Mouse (Mus musculus): Measurements from ENCODE around the gene B4galnt2.
"Not testable (repeated sequence)": the region's sequence is repeated elsewhere in the genome, so short reads cannot be mapped to it uniquely, and the experiment has no call there.

Gene B4galnt2

DNA sequence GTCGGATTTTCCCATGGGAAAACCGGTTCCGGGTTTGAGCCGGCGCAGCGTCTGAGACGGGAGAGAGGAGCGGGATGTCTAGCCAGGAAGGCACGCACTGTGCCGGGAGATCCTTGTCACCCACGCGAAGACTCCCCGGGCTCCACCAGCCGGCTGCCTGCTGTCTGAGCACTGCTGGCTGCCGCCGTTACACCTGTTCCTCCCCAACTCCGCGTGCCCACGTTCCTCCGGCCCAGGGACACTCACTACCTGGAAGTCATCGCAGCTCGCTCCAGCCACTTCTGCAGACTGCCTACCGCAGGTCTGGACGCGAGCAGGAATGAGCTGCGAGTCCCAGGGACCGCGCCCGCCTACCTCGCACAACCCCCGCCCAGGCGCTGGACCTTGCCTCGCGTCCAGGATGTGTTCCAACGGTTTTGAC lies at the start of gene B4galnt2:
TSS of gene B4galnt2 (minus strand) at position 321 of the 421 bp plus-strand sequence.
- in situ Hi-C loops (cut with MboI; ENCODE audit: low sequenced_read_pairs), result no loop called here

DNA sequence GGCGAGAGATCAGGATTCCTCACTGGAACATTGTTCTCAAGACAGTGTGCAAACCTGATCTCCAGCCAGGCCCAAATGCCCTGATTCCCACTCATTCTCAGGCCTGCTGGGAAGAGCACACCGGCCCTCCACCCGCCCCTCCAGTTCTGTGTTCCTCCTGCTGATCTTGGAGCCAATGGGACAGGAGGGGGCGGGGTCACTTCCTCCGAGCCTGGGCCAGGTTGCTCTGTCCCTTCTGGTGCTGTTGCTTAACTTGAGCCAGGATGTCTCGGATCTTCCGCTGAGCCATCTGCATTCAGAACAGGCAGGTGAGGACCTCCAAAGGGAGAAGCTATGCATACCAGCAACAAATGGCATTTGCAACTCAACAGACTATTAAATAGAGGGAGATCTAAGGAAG lies 48.6 kb upstream of the B4galnt2 start:
- in situ Hi-C loops (cut with MboI; ENCODE audit: low sequenced_read_pairs), result no loop called here

DNA sequence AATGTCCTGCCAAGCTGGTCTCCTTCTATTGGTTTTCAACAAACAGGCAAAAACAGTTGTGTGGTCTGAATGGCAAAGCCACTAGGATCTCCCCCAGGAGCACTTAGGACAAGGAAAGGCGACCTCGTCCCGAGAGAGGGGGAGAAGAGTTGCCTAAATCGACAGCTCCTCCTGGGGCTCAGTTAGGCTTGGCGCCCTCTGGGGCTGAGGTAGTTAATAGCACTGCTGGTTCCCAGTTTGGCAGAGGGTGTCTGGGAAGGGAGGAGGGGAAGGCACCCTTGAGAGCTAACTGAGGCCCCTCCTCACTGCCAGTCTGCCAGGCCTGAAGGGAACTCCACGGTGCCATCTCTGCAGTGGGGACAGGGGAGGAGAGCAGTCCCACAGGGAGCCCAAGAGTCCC lies 44.5 kb upstream of the B4galnt2 start:
- in situ Hi-C loops (cut with MboI; ENCODE audit: low sequenced_read_pairs), result no loop called here

DNA sequence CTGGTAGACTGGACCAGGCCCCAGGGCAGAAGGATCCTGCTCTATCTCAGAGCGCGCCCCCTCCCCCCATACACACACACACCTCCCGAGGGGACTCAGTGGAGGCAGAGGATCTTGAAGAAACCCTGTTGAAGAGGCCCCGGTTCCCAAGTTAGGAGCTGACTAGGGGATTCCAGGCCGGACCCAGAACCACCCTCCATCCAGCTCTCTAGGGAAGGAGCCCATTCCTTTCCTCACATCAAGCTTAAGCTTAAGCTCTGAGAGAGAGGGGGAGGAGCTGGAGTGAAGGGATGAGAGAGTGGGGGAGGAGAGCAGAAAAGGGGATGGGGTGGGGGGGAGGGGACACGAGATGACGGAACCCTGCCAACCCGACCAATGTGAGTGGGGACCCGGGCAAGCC lies 43.6 kb upstream of the B4galnt2 start:
- in situ Hi-C loops (cut with MboI; ENCODE audit: low sequenced_read_pairs), result no loop called here

DNA sequence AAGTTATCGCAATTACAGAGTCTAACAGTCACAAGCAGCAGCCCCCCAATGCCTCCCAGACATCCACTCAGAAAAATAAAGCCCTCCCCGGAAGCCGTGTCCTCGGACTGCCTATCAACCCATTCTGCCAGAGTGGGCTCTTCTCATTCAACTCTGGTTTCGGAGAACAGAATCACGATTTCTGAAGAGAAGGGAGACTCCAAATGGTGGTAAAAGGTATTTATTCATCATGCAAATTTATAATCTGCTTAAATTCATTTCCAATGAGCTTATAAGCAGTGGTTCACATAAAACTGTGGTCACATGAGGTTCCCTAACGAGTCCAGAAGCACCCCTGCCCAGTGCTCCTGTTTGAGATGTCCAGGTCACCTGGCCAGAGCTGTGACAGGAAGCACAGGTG lies 42.7 kb upstream of the B4galnt2 start:
- in situ Hi-C loops (cut with MboI; ENCODE audit: low sequenced_read_pairs), result no loop called here

DNA sequence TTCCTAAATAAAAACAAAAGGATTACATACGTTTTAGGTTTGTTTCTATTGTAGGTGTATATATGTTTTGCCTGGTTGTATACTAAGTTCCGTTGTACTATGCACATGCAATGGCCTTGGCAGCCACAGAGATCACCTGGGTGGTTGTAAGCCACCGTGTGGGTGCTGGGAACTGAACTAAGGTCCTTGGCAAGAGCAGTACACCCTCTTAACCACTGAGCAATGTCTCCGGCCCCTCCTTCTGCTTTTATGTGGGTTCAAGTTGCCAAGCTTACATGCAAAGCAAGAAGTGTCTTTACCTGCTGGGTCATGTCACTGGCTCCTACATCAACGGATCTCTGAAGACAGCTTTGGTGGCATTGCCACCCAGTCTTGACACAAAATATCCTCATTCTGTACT lies 38.6 kb upstream of the B4galnt2 start:
- in situ Hi-C loops (cut with MboI; ENCODE audit: low sequenced_read_pairs), result no loop called here

DNA sequence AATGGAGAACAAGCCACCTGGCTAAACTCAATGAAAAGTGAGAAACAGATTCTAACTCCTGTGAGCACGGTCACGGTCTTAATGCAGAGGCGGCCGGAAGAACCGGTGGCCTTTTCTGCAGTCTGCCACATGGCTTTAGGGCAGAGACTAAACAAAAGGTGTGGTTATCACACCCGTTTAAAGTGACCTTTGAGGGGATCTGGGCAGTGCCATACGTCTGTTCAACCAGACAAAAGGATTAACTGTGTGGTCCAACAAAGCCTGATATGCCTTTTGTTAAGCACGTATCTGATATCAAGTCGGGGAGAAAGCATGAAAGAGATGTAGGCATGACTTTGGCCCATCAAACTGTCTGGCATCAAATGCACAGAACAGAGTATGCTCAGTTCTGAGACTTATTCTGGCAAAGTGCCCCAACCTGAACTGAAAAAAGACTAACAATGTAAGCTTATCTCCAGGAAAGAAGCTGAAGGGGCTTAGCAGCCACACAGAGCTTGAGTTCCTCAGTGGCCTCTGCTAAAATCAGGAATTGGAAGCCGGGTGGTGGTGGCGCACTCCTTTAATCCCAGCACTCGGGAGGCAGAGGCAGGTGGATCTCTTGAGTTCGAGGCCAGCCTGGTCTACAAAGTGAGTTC lies 31.3 kb upstream of the B4galnt2 start:
- in situ Hi-C loops (cut with MboI; ENCODE audit: low sequenced_read_pairs), result no loop called here

DNA sequence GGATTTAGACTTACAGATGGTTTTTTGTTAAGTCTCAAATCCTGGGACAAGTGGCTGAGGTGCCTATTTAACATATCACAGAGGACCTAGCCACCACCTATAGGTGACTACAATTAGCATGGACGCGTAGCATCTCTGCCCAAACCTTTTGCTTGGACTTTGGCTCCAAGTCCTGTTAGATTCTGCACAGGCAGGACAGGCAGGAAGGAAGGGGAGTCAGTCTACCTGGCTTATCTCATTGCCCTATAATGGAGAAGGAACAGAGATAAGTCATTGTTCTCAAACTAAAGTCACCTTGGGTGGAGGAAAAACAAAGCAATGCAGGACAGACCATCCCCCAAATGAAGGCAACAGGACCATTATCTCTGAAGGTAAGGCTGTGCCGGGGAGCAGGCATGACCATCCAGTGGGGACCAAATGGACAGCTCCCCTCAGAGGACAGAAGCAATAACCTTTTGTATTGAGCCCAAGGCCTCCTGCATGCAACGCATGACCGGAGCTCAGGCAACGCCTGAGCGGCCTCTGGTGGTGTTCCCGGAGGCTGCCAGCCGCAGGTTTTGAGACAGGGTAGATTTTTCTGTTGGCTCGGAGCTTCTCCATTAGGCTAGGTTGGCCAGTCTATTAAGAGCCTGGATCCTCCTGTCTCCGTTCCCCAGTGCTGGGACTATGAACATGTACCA lies 25.3 kb upstream of the B4galnt2 start:
- in situ Hi-C loops (cut with MboI; ENCODE audit: low sequenced_read_pairs), result no loop called here

DNA sequence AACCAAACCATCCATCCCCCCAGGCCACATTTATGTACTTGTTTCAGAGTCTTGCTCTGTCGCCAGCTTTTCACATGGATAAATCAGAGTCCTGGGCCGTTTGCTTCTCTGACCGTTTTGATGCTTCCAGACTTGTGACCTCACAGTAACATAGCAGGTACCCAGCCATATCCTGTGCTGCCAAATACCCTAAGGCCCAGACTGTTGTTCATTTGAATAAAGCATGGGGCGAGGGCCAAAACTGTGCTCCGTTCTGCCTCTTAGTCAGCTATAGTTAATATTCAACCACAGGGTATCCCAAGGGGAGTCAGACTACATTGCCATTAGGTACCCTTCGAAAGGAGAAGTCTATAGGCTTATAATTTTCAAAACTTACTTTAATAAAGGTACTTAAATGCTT lies 21.7 kb upstream of the B4galnt2 start:
- in situ Hi-C loops (cut with MboI; ENCODE audit: low sequenced_read_pairs), result no loop called here

DNA sequence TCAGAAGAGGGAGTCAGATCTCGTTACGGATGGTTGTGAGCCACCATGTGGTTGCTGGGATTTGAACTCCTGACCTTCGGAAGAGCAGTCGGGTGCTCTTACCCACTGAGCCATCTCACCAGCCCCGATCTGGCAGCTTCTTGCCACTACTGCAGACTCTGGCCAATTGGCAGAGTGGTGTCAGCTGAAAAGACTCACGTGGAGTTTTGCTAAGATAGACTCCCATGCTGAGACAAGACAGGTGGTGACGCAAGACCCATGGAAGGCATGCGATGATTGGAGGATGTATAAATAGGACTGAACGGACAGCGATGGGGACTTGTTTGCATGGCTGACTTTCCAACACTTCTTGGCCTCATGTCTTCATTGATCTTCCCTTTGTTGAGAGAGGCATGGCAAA lies 17.5 kb upstream of the B4galnt2 start:
- in situ Hi-C loops (cut with MboI; ENCODE audit: low sequenced_read_pairs), result not testable (repeated sequence)

DNA sequence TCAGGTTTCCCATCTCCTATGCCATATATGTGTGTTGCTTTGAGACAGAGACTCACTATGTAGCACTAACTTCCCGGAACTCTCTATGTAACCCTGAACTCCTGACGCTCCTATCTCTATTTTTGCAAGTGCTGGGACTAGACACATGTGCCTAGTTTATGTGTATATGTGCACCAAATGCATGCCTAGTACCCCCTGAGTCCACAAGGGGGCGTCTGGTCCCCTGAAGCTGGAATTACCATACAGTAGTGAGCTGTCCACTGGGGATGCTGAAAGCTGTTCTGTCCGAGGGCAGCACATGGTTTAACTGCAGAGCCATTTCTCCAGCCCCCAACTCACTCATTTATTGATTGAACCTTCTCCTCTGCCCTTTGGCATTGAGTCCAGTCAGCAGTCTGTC lies 11.7 kb upstream of the B4galnt2 start:
- in situ Hi-C loops (cut with MboI; ENCODE audit: low sequenced_read_pairs), result no loop called here

DNA sequence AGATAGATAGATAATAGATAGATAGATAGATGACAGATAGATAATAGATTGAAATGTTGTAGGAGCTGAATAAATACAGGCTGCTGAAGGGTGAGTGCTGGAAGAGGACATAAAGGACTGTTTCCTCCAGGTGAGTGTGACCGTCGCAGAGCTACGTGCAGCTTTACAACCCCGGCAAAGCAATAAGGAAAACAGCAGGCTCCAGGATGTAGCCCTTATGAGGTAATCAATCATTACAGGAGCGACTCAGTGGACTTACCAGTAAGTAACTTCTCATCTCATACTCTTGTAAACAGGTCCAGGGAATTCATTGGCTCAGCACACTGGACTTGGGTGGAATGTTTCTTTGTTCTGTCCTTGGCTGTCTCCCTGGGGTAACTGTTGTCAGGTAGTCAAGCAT lies 11.3 kb upstream of the B4galnt2 start:
- in situ Hi-C loops (cut with MboI; ENCODE audit: low sequenced_read_pairs), result no loop called here

DNA sequence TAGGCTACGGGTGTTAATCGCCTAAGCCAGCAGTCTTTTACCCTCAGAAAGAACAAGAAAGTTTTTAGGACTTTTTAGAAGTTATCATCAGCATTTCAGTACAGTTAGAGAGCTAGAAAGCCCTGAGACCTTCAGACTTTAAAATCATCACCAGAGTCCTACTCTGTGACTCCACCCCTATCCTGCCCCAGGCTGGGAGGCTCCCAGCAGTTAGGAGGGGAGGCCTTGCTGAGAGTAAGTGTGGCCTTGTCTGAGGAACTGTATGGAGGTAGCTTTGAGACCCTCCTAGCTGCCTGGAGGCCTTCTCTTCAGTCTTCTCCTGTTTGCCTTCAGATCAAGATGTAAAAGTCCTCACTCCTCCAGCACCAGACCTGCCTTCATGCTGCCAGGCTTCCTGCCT lies 9.5 kb upstream of the B4galnt2 start:
- in situ Hi-C loops (cut with MboI; ENCODE audit: low sequenced_read_pairs), result no loop called here

DNA sequence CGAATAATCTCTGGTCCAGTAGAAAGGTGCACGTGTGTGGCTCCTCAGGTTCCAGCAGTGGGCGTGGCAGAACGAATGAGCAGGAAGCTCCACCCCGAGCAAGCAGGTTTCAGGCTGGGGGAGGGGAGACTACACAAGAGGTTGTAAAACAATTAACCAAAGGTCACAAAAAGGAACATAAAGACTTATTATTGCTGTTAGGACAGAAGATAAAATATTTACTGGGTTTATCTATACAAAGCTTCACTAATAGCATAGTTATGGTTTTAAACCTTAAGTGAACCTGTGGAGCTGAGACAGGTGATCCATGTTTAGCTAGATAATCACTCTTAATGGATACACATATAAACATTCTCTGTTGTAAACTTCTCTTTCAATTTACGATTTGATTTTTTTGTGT lies 8.8 kb upstream of the B4galnt2 start:
- in situ Hi-C loops (cut with MboI; ENCODE audit: low sequenced_read_pairs), result not testable (repeated sequence)

DNA sequence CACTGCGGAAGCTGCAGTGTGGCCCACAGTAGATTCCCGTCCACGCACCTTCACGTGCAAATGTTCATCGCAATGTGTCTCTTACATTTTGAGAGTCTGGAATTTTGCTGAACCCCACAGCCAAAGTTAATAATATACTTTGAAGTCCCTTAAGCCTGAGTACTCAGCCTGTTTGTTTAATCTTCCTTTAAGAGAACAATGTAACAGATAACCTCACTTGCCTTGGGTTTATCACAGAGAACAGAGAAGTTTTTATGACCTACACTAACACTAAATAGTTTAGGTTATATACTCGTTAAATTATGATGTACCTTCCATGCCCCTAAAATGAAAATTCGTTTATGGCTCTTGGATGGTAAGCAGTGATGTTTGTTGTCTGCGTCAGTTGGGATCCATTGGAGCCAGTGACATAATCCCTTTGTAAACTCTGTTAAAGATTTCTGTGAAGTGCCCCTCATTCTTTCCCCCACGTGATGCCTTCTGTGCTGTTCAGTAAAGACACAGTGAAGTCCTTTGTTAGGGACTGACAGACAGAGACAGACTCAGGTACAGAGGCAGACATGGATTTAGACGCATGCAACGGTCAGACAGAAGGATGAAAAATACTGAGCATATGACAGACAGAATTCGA lies 7.4 kb upstream of the B4galnt2 start:
- in situ Hi-C loops (cut with MboI; ENCODE audit: low sequenced_read_pairs), result no loop called here

DNA sequence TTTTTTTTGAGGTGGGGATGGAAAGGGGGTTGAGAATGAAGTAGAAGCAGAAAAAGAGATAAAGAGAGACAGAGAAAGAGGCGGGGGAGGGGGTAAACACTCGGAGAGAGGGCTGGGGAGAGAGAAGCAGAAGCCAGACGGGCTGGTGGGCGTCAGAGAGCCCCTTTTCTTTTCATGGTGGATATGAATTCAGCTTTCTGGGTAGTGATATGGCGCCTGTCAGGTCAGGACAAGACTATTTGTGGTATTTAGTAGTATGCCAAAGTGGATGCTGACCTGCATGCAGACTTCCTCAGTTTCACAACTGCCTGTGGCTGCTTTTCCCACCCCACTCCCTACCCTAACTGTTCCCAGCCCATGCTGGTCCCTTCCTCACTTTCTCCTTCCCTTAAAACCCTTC lies 1.7 kb upstream of the B4galnt2 start:
- in situ Hi-C loops (cut with MboI; ENCODE audit: low sequenced_read_pairs), result no loop called here

DNA sequence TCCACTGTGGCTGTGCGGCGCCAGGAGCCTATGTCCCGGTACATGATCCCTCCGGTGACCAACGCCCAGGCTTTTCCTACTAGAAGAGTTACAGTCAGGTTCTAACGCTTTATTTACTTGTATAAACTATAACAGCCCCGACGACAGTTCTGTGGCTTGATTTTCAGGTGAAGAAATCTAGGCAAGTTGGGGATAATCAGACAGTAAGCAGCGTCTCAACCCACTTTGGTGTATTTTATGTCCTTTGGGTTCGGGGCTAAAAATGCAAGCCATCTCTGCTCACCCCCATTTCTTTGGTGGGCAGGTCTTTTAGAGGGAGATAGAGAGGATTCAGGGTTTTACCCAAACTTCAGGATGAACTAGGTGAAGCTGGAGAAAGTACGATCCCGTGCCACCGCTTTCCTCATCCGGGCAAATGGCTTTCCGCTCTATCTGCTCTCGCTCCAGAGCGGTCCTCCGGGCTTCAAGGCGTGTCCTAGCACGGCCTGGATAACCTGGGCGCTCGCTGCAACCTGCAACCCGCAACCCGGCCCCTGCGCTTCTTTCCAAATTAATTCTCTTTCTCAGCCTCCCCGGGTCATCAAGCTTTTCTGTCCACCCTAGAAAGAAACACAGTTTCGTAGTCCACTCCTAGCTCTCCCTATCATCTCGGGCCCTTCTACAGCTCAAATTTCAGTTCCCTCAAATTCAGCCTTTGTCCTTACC lies 467 bp upstream of the B4galnt2 start:
- in situ Hi-C loops (cut with MboI; ENCODE audit: low sequenced_read_pairs), result no loop called here

DNA sequence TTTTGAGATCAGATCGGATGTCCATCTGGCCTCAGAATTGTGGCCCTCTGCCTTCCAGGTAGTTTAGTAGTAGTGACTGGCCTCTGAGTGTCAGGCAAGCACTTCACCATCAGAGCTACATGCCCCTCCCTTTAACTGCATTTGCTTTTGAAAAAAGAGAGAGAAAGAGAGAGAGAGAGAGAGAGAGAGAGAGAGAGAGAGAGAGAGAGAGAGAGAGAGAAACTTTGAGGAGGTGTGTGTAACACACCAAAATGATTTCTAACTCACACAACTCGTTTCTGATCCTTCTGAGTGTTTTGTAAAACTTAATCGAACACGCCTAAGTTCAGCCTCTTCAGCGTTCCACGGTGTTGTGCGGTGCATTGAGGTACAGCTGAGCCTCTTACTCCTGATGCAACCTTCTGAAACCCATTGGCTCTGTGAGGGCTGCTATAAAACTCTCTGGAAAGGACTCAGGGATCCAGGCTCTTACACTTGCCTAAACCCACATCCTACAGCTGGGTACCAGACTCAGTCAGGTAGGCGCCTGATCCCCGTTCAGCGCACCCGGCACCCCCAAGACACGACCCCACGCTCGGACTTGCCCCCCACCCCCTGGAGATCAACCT lies 628 bp downstream of the B4galnt2 start:
- in situ Hi-C loops (cut with MboI; ENCODE audit: low sequenced_read_pairs), result no loop called here

DNA sequence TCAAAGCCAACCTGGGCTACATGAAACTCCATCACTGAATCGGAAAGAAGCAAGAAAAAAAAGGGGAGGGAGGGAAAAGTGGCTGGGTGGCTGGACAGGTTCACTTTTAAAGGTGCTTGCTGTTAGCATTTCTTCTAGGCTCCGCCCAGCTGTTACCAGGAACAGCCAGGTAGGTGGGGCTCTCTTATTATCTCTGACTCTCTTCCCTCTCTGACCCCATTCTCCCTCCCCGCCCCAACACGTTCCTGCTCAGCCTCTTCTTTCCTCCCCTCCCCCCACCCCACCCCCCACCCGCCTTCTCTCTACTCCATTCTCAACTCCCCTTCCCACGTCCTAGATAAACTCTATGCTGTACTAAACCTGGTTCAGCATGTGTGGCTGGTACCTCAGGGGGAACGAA lies 3.1 kb downstream of the B4galnt2 start:
- in situ Hi-C loops (cut with MboI; ENCODE audit: low sequenced_read_pairs), result no loop called here

DNA sequence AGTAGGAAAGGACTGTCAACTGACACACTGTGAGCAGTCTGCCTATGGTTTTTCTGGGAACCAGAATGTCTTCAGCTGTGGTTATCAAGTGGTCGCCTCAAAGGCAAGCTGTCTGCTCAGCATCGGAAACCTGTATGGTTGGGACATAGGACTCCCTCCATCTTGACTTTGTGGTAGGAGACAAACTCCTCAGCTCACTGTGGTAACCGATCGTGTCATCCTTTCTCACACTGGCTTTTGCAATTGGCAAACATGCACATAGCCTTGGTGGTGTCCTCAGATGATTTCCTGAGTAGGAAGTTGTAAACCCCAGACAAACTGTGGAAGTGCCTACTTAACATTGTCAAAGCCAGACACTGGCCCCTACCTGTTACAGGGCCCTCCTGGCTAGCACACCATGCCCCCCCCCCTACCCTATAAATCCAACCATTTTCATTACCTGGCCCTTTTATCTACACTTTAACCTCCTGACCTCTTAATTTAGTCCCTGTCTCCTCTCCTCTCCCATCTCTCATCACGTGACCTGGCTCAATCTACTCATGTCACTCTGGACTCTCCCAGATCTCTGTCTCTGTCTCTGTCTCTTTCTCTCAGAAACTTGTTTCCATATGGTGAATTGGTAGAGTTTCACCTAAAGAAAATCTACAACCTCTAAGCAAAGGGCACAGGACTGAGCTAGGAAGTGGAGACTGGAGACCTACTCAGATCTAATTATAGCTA lies 6.7 kb downstream of the B4galnt2 start:
- in situ Hi-C loops (cut with MboI; ENCODE audit: low sequenced_read_pairs), result no loop called here

DNA sequence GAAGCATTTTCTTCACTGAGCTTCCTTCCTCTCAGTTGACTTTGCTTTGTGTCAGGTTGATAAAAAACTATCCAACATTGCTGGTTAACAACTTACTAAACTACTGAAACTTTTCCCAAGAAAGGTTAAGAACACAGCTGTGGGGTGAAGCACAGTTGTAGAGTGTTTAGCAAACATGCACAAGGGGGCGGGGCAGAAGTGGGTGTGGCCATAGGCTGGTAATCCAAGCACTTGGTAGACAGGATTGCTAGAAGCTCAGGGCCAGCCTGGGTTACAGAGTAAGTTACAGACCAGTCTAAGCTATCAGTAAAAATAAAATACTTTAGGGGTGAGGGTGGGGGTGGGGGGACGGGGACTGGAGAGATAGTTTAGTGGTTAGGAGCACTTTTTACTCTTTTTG lies 10.4 kb downstream of the B4galnt2 start:
- in situ Hi-C loops (cut with MboI; ENCODE audit: low sequenced_read_pairs), result no loop called here

Measured in CH12F3 (cell line).